Mouse (Mus musculus) ES-E14 (cell line): Measurements from ENCODE around the gene Mast1. TPM values are rescaled to one million over a fixed set of nuclear protein-coding genes. Genes with fewer than 3 reads are reported as not detected.

ENCODE experiments used
- DNase-seq: peaks from one replicate; pipeline ENCODE4 v3.0.0-alpha.2; 2013; ENCODE audit warnings: low read depth, low spot score
- H3K27ac ChIP-seq: 2 replicates; pipeline ENCODE4 v1.5.1; 2012; ENCODE audit warnings: low read depth, mild to moderate bottlenecking, low read length, moderate library complexity, mixed read lengths; ENCODE audit not compliant: poor library complexity, insufficient read depth, severe bottlenecking
- H3K36me3 ChIP-seq: 2 replicates; pipeline ENCODE4 v1.6.1; 2012; ENCODE audit warnings: mild to moderate bottlenecking, low read length, moderate library complexity, mixed read lengths; ENCODE audit not compliant: control insufficient read depth, poor library complexity, insufficient read depth, severe bottlenecking
- H3K4me1 ChIP-seq, 2 experiments: fragments of 150-350 bp in 1 of 2; sonication (generic) in 1 of 2; 2 replicates each; pipeline ENCODE4 v1.6.1; 2012; ENCODE audit warnings: low read length in 2 of 2, mild to moderate bottlenecking in 1 of 2, mixed read lengths in 1 of 2; ENCODE audit not compliant: control insufficient read depth in 2 of 2, insufficient read depth in 2 of 2, poor library complexity in 1 of 2
- H3K4me3 ChIP-seq, 2 experiments: fragments of 150-350 bp in 1 of 2; sonication (generic) in 1 of 2; 2 replicates each; pipeline ENCODE4 v1.5.1; 2012; ENCODE audit warnings: low read length in 2 of 2, low read depth in 1 of 2, mild to moderate bottlenecking in 1 of 2, mixed read lengths in 1 of 2; ENCODE audit not compliant: insufficient read depth in 1 of 2, poor library complexity in 1 of 2, severe bottlenecking in 1 of 2
- H3K9ac ChIP-seq: 2 replicates; pipeline ENCODE4 v1.6.1; 2012; ENCODE audit warnings: low read depth, mild to moderate bottlenecking, low read length, mixed read lengths; ENCODE audit not compliant: poor library complexity, insufficient read depth, severe bottlenecking
- H3K9me3 ChIP-seq: fragments of 150-350 bp; sonication (generic); 2 replicates; pipeline ENCODE4 v1.6.1; 2012; ENCODE audit warnings: low read depth, mild to moderate bottlenecking, low read length; ENCODE audit not compliant: control insufficient read depth, insufficient read depth
- CHD2 ChIP-seq: IDR thresholded peaks from 2 replicates; pipeline ENCODE4 v1.6.1; 2014; ENCODE audit warnings: mild to moderate bottlenecking, low read depth, low read length, inconsistent platforms
- HCFC1 ChIP-seq: IDR thresholded peaks from 2 replicates; pipeline ENCODE4 v1.6.1; 2012; ENCODE audit warnings: low read length, inconsistent platforms, borderline replicate concordance; ENCODE audit not compliant: insufficient read depth
- MAFK ChIP-seq: IDR thresholded peaks from 2 replicates; pipeline ENCODE4 v1.6.1; 2014; ENCODE audit warnings: mild to moderate bottlenecking, low read depth, low read length, inconsistent platforms; ENCODE audit not compliant: insufficient read depth
- ZC3H11A ChIP-seq: IDR thresholded peaks from 2 replicates; pipeline ENCODE4 v1.6.1; 2012; ENCODE audit warnings: low read depth, mild to moderate bottlenecking, inconsistent platforms, low read length, borderline replicate concordance
- ZNF384 ChIP-seq: IDR thresholded peaks from 2 replicates; pipeline ENCODE4 v1.6.1; 2012; ENCODE audit warnings: low read depth, low read length, inconsistent platforms
- in situ Hi-C, 2 experiments: fragments of 600-800 bp; cut with MboI; formaldehyde crosslinking; loops; one replicate each; pipeline ENCODE4 v1.15.1; 2025; ENCODE audit warnings: low sequenced_read_pairs in 2 of 2, inconsistent platforms in 1 of 2; ENCODE audit not compliant: unreplicated experiment in 2 of 2
- total RNA-seq: library from RNA; depleted of rRNA; stranded (reverse); fragments of 300-350 nt; gene quantifications from 2 replicates; pipeline ENCODE4 v1.2.3, GENCODE M21; 2012

Gene Mast1
- total RNA-seq, 1 experiment: 1.4 TPM

- in situ Hi-C loops: no loop called here
- H3K27ac ChIP-seq: peak overlapping the region; percentile 73
Observed at GRCm38 (mm10) chr8:84912895-84913501, 24.2 kb downstream of the Mast1 start.

GRCm38 (mm10) chr8:84912391-84912790, 24.8 kb downstream of the Mast1 start:
- peak overlapping the region; percentile 67 to 86 for H3K4me3 ChIP-seq
- peak overlapping the region; percentile 87 for H3K9ac ChIP-seq
- in situ Hi-C loops: no loop called here
- H3K4me1 ChIP-seq: peaks cover 0 to 20% of the 10 kb centered on the region in 2 experiments; a peak in 2 of 4 replicates
- H3K36me3 ChIP-seq: peaks cover 18% of the 10 kb centered on the region
- H3K27ac ChIP-seq: no peak overlapping the region
- DNase-seq: no peak
- H3K9me3 ChIP-seq: no peaks in the 10 kb centered on the region
- TF ChIP-seq HCFC1: no peak
- TF ChIP-seq MAFK: no peak
- no peak for TF ChIP-seq ZNF384
- no peak for TF ChIP-seq CHD2
- no peak for TF ChIP-seq ZC3H11A

More at GRCm38 (mm10) chr8:84912895-84913501, 24.2 kb downstream of the Mast1 start:
- peak; percentile 90 for DNase-seq
- no peaks in the 10 kb centered on the region for H3K9me3 ChIP-seq
- H3K36me3 ChIP-seq: peaks cover 20% of the 10 kb centered on the region
- no peak for TF ChIP-seq CHD2
- H3K4me3 ChIP-seq: peak overlapping the region; percentile 67 to 86
- peaks cover 0 to 23% of the 10 kb centered on the region in 2 experiments; a peak in 2 of 4 replicates for H3K4me1 ChIP-seq
- H3K9ac ChIP-seq: peak overlapping the region; percentile 87

GRCm38 (mm10) chr8:84911854-84912253, 25.3 kb downstream of the Mast1 start:
- peak overlapping the region; percentile 87; the same call in 1 of the 2 replicates for H3K9ac ChIP-seq
- no peak overlapping the region for H3K27ac ChIP-seq
- TF ChIP-seq CHD2: no peak
- TF ChIP-seq MAFK: no peak
- TF ChIP-seq ZC3H11A: no peak
- TF ChIP-seq ZNF384: no peak
- TF ChIP-seq HCFC1: no peak
- in situ Hi-C loops: no loop called here
- H3K36me3 ChIP-seq: peaks cover 18% of the 10 kb centered on the region
- peak overlapping the region; percentile 67 to 86; a peak in 2 of 4 replicates for H3K4me3 ChIP-seq
- peaks cover 0 to 20% of the 10 kb centered on the region in 2 experiments; a peak in 2 of 4 replicates for H3K4me1 ChIP-seq
- no peaks in the 10 kb centered on the region for H3K9me3 ChIP-seq
- no peak for DNase-seq

- no peak for TF ChIP-seq HCFC1
- TF ChIP-seq ZNF384: no peak
- TF ChIP-seq ZC3H11A: no peak
- TF ChIP-seq CHD2: no peak
- TF ChIP-seq MAFK: no peak
- peaks cover 0 to 12% of the 10 kb centered on the region in 2 experiments; a peak in 2 of 4 replicates for H3K4me1 ChIP-seq
- in situ Hi-C loops: no loop called here
- no peak overlapping the region for H3K27ac ChIP-seq
- DNase-seq: no peak
- peaks cover 9% of the 10 kb centered on the region for H3K36me3 ChIP-seq
- H3K4me3 ChIP-seq: no peak overlapping the region
- H3K9me3 ChIP-seq: no peaks in the 10 kb centered on the region
- H3K9ac ChIP-seq: no peak overlapping the region
Observed at GRCm38 (mm10) chr8:84910551-84910950, 26.6 kb downstream of the Mast1 start.

GRCm38 (mm10) chr8:84909949-84910348, 27.2 kb downstream of the Mast1 start:
- Histone ChIP-seq H3K9me3 (no peaks in the 10 kb centered on the region), H3K4me3 (no peak overlapping the region), H3K9ac (peak overlapping the region; percentile 92; the same call in 1 of the 2 replicates), H3K36me3 (peaks cover 9% of the 10 kb centered on the region), H3K4me1 (peaks cover 0 to 12% of the 10 kb centered on the region in 2 experiments; a peak in 2 of 4 replicates), H3K27ac (no peak overlapping the region)
- no peak for TF ChIP-seq HCFC1
- TF ChIP-seq ZC3H11A: no peak
- TF ChIP-seq CHD2: no peak
- DNase-seq: no peak
- in situ Hi-C loops: no loop called here
